Mouse (Mus musculus) erythroblast, embryonic 14.5 days (primary cell): ENCODE measurements around the gene Kdelr3.

Experiments used
- GATA1 ChIP-seq: IDR thresholded peaks from 2 replicates; pipeline ENCODE4 v1.6.1; 2012; ENCODE audit warnings: low read length, inconsistent platforms, mixed read lengths
- TAL1 ChIP-seq: IDR thresholded peaks from 3 replicates; pipeline ENCODE4 v1.6.1; 2012; ENCODE audit warnings: low read length, inconsistent platforms, mixed read lengths

DNA sequence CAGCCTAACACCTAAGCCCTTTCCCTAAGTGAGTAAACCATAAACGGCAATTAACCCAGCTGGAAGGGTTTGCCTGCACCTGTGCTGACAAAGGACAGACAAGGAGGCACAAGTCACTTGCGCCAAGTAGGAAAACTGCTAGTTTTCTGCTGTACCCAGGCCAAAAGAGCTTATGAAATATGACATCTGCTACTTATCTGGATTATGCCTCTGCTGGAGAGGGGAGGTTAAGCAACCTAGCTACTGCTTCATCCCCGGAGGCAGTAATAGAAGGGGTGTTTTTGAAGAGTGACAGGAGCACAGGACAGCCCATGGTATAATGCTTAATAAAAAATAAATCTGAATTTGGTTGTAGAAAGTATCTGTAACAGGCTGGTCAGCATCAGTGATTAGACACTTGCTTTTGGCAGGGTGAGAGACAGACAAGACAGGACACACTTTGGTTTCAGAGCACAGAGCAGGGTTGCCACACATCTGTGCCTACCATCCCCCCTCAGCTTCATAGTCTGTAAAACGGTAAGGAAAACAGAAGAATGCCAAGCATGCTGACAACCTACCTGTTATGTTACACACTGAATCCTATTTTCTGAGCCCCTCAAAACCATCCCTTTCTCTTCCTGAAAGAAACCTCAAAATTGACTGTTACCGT is 11.9 kb downstream of the Kdelr3 start:
- no peak for TF ChIP-seq TAL1
- TF ChIP-seq GATA1 = no peak
